Mouse (Mus musculus) midbrain, embryonic 11.5 days (tissue): Measurements from ENCODE around the gene Gipc3. TPM values are rescaled to one million over a fixed set of nuclear protein-coding genes. Genes with fewer than 3 reads are reported as not detected.

Experiments used
- ATAC-seq: fragments of 200-750 bp; cut with Nextera tagmentation; 2 replicates; pipeline ENCODE4 v1.8.0; 2017; ENCODE audit warnings: moderate TSS enrichment, moderate library complexity; ENCODE audit not compliant: low FRiP score
- DNase-seq: peaks from one replicate; pipeline ENCODE4 v3.0.0; 2015; ENCODE audit warnings: low spot score; ENCODE audit errors: missing footprints
- H3K27ac ChIP-seq: fragments of 300-500 bp; sonication (generic); 2 replicates; pipeline ENCODE4 v1.5.1; 2014; ENCODE audit warnings: low read depth, low read length
- H3K27me3 ChIP-seq: fragments of 300-500 bp; sonication (generic); 2 replicates; pipeline ENCODE4 v1.6.1; 2014; ENCODE audit warnings: mild to moderate bottlenecking, low read length, moderate library complexity, mixed read lengths; ENCODE audit not compliant: control insufficient read depth, insufficient read depth
- H3K36me3 ChIP-seq: fragments of 300-500 bp; sonication (generic); 2 replicates; pipeline ENCODE4 v1.6.1; 2014; ENCODE audit warnings: mild to moderate bottlenecking, low read length, moderate library complexity, mixed read lengths; ENCODE audit not compliant: control insufficient read depth, insufficient read depth
- H3K4me1 ChIP-seq: fragments of 300-500 bp; sonication (generic); 2 replicates; pipeline ENCODE4 v1.6.1; 2014; ENCODE audit warnings: low read length; ENCODE audit not compliant: control insufficient read depth, insufficient read depth
- H3K4me2 ChIP-seq: fragments of 300-500 bp; sonication (generic); 2 replicates; pipeline ENCODE4 v1.6.1; 2014; ENCODE audit warnings: mild to moderate bottlenecking, moderate library complexity
- H3K4me3 ChIP-seq: fragments of 300-500 bp; sonication (generic); 2 replicates; pipeline ENCODE4 v1.5.1; 2014; ENCODE audit warnings: low read depth, low read length
- H3K9ac ChIP-seq: fragments of 300-500 bp; sonication (generic); 2 replicates; pipeline ENCODE4 v1.6.1; 2014; ENCODE audit warnings: low read length
- H3K9me3 ChIP-seq: fragments of 300-500 bp; sonication (generic); 2 replicates; pipeline ENCODE4 v1.6.1; 2016; ENCODE audit warnings: low read length; ENCODE audit not compliant: control insufficient read depth
- WGBS: fragments of 180-500 bp; shearing (Covaris S2); extraction: QIAGEN DNeasy Blood & Tissue Kit; methylation state at CpG from one replicate; pipeline ENCODE4 v1.1.7; 2014; 5-methylcytosine and 5-hydroxymethylcytosine counted together
- polyA plus RNA-seq: library from polyadenylated mRNA; unstranded; fragments of >200 nt; fragmentation: Nextera tagmentation; extraction: Ambion mirVana; gene quantifications from 2 replicates; pipeline ENCODE4 v1.2.1, GENCODE M21; 2014

Gipc3 gene
- polyA plus RNA-seq, result 0.04 TPM in 1 of 2 replicates, not detected in the other

DNA sequence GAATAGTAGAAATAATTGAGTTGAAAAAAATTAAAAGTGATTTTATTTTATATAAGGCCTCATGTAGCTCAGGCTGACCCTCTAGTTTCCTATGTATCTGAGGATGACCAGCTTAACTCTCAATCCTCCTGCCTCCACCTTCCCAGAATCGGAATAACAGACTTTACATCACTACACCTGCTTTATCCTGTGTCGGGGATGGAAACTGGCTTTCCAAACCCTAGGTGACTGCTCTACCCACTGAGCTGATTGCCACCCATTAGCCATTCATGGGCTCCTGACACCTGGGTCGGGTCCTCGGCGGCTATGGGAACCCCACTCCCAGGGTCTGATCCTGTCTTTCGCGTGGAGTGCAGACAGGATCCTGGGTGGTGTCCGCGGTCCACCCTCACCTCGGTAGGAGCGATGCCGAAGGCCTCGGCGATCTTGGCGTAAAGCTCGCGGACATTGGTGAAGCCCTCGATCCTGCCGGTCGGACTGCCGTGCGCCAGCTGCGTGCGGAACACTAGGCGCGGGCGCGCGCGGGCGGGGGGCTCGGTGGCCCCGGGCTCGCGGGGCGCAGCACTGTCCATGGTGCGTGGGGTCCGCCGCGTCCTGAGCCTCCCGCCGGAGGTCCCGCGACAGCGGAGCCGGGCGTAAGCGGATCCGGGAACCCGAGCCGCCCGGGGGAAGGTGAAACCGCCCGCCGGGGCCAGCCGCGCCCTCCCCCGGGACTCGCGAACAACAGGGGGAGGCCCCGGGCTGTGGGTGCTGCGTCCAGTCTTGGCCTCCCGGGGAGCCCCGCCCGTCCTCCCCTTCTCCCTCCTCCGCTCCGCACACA is at the start of gene Gipc3:
Gipc3 (minus strand) TSS at position 581 of the 820 bp plus-strand sequence.
- Histone ChIP-seq H3K4me3 (peak within 1 kb of the TSS; percentile 39), H3K4me2 (peak within 1 kb of the TSS; percentile 71), H3K36me3 (no peaks in the 10 kb centered on the region), H3K4me1 (peaks cover 19% of the 10 kb centered on the region), H3K9me3 (no peaks in the 10 kb centered on the region), H3K27me3 (peaks cover 45% of the 10 kb centered on the region), H3K27ac (no peak within 1 kb of the TSS), H3K9ac (peak within 1 kb of the TSS; percentile 52)
- 7% methylated on average over 58 of the region's 67 CpGs for WGBS
- DNase-seq (peak; percentile 92), ATAC-seq (no peak)

DNA sequence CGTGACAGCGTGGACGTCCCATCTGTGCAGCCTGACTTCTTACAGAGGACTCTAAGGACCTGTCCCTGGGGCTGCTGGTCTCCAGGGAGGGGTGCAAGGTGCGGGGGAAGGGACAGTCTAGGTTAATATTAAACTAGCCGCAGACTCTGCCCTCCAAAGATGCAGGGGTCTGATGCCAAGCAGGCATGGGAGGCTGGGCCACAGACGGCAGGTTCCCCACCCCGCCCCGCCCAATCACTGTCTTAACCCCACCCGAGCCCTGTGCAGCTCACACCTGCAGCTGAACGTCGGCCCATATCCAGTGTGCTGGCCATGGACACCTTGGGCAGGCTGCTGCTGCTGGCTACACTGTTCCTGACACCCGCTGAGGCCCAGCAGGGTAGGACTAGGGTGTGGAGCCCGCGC is 49.7 kb upstream of the Gipc3 start, which contains the start of gene Smim24:
Smim24 (plus strand) TSS at position 271 of the 405 bp plus-strand sequence.
- 67% methylated on average over 14 of the region's 14 CpGs for WGBS
- Histone ChIP-seq H3K36me3 (peaks cover 4% of the 10 kb centered on the region), H3K9me3 (no peaks in the 10 kb centered on the region), H3K4me3 (no peak within 1 kb of the TSS), H3K4me1 (peaks cover 16% of the 10 kb centered on the region), H3K27ac (no peak within 1 kb of the TSS), H3K27me3 (no peaks in the 10 kb centered on the region), H3K9ac (peak within 1 kb of the TSS; percentile 43), H3K4me2 (peak within 1 kb of the TSS; percentile 32)
- no peak for ATAC-seq
- no peak for DNase-seq

DNA sequence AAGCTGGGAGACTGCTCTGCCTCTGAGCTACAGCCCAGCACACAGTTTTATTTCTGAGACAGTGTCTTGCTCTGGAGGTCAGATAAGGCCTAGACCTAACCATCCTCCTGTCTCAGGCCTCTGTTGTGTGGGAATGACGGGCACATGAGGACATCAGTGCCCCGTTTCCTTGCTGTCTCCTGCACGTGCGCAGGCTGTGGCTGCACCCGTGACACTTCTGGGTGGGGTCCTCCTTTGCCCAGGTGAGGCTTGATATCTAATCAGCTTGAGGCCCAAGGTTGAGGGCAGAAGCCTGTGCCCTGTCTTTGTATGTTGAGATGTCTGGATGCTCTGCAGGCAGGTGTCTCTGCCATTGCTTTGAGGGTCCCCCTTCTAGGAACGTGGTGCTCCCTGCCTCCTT is 49.2 kb upstream of the Gipc3 start:
- H3K27ac ChIP-seq, result no peak overlapping the region

DNA sequence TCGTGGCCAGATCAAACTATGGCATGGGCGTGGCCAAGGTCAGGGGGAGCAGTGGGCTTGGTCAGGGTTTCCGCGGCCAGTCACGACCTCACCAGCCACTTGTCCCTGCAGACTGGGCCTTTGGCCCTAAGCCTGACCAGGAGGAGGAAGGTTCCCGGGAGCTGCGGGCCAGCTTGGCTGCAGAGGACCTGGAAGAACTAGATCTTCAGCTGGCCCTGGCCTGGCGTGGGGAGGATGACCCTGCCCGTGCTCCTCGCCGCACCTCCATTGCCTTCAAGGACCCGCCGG is 47.6 kb upstream of the Gipc3 start:
- Histone ChIP-seq H3K4me1 (peaks cover 11% of the 10 kb centered on the region), H3K4me2 (no peak overlapping the region), H3K9me3 (no peaks in the 10 kb centered on the region), H3K36me3 (peaks cover 16% of the 10 kb centered on the region), H3K4me3 (no peak overlapping the region), H3K27me3 (no peaks in the 10 kb centered on the region), H3K9ac (no peak overlapping the region), H3K27ac (no peak overlapping the region)
- DNase-seq (no peak), ATAC-seq (no peak)
- WGBS, result 88% methylated on average over 13 of the region's 13 CpGs

More for the DNA sequence above, 49.2 kb upstream of the Gipc3 start:
- no peak overlapping the region for H3K4me2 ChIP-seq
- H3K9ac ChIP-seq, result no peak overlapping the region
- H3K36me3 ChIP-seq, result peaks cover 9% of the 10 kb centered on the region
- no peak for ATAC-seq
- H3K4me1 ChIP-seq, result peaks cover 16% of the 10 kb centered on the region
- WGBS, result 85% methylated on average over 6 of the region's 6 CpGs
- no peak overlapping the region for H3K4me3 ChIP-seq
- no peak for DNase-seq
- no peaks in the 10 kb centered on the region for H3K27me3 ChIP-seq
- no peaks in the 10 kb centered on the region for H3K9me3 ChIP-seq

DNA sequence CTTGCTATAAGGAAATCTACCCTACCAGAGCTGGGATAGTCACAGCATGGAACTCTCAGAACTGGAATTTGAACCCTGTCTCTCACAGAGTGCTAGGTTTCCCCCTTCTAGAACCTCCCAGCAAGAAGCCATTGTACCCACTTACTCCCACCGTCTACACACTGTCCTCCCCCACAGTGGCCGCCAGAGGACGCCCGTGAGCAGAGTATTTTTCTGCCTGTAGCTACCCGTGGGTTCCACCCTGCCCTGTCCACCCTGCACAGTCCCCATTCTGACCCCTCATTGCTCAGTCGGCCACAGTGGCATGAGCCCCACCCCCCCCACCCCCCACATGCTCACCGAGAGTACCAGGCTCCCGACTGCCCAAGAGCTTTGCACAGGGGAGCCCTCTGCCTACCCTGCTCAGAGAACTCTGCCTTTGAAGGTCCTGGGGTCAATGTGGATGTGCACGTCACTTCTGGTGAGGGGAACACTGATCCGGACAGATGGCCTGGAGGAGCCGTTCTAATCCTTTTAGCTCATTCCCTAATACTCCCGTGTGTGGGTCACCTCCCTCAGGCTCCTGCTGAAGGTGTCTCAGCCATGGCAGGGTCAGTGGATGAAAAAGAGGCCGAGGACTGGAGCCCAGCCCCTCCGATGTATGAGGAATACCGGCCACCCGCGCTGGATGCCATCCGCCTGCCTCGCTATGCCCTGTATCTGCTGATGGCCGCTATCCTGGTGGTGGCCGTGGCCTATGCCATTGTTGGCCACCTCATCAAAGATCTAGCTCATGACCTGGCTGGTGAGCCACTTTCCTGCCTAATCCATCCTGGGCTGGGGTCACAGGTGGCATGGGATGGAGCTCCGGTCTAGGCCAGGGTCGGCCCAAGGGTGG is 47.0 kb upstream of the Gipc3 start:
- peaks cover 17% of the 10 kb centered on the region for H3K4me1 ChIP-seq
- DNase-seq (peak; percentile 97), ATAC-seq (peak; percentile 60)
- H3K4me2 ChIP-seq, result no peak overlapping the region
- no peaks in the 10 kb centered on the region for H3K9me3 ChIP-seq
- H3K27ac ChIP-seq, result no peak overlapping the region
- peaks cover 16% of the 10 kb centered on the region for H3K36me3 ChIP-seq
- no peaks in the 10 kb centered on the region for H3K27me3 ChIP-seq
- peak overlapping the region; percentile 28; the same call in 1 of the 2 replicates for H3K9ac ChIP-seq
- 56% methylated on average over 23 of the region's 23 CpGs for WGBS
- no peak overlapping the region for H3K4me3 ChIP-seq

DNA sequence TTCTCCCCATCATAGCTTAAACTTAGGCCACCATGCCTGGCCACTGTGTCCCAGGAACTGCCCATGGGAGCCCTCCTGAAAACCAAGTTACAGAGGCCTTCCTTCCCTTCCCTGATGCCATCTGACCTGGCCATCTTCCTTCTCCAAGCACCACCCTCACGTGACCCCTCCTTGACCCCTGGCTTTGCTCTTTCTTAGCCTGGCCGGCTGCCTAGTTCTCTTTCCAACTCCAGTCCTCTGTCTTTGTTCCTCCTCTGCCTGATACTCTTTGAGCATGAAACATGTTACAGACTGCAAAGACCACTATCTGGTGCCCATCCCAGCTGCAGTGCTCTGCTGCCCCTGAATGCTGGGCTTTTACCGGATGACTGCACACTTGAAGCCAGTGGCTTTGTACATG is 46.3 kb upstream of the Gipc3 start:
- Histone ChIP-seq H3K4me1 (peaks cover 21% of the 10 kb centered on the region), H3K4me2 (no peak overlapping the region), H3K4me3 (no peak overlapping the region), H3K9ac (peak overlapping the region; percentile 28; the same call in 1 of the 2 replicates), H3K36me3 (peaks cover 16% of the 10 kb centered on the region), H3K27me3 (no peaks in the 10 kb centered on the region), H3K9me3 (no peaks in the 10 kb centered on the region), H3K27ac (peak overlapping the region; percentile 25)
- peak; percentile 88 for DNase-seq
- WGBS, result 38% methylated on average over 3 of the region's 3 CpGs
- peak; percentile 2; the same call in 1 of the 2 replicates for ATAC-seq

DNA sequence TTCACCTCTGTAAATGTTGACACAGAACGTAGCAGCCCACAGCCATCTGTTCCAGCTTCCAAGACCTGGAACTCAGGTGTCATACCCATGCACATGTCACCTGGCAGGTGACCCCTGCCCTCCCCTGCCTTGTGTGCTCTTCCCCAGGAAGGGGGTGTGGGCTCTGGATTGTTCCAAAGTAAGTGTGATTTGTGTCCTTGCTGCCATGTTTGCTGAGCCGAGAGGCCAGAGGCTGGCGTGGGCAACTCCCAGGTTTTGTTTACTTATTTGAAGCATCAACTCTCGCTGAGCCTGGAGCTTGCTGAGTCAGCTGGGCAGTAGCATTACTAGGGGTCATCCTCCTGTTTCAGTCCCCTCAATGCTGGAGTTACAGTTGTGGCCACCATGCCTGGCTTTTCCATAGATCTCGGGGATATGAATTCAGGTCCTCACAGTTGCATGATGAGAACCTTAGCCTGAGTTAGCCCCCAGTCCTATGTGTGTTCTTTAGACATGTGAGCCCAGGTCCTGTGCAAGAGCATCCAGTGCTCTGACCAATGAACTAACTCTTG is 45.5 kb upstream of the Gipc3 start, which contains the start of gene Gm48552:
Gm48552 (plus strand) TSS at position 501 of the 551 bp plus-strand sequence.
- H3K9me3 ChIP-seq, result no peaks in the 10 kb centered on the region
- peaks cover 19% of the 10 kb centered on the region for H3K4me1 ChIP-seq
- 88% methylated on average over 5 of the region's 5 CpGs for WGBS
- H3K4me2 ChIP-seq, result no peak within 1 kb of the TSS
- peak within 1 kb of the TSS; percentile 28; the same call in 1 of the 2 replicates for H3K9ac ChIP-seq
- H3K27ac ChIP-seq, result peak within 1 kb of the TSS; percentile 25
- ATAC-seq (no peak), DNase-seq (no peak)
- no peak within 1 kb of the TSS for H3K4me3 ChIP-seq
- H3K27me3 ChIP-seq, result no peaks in the 10 kb centered on the region
- peaks cover 16% of the 10 kb centered on the region for H3K36me3 ChIP-seq

DNA sequence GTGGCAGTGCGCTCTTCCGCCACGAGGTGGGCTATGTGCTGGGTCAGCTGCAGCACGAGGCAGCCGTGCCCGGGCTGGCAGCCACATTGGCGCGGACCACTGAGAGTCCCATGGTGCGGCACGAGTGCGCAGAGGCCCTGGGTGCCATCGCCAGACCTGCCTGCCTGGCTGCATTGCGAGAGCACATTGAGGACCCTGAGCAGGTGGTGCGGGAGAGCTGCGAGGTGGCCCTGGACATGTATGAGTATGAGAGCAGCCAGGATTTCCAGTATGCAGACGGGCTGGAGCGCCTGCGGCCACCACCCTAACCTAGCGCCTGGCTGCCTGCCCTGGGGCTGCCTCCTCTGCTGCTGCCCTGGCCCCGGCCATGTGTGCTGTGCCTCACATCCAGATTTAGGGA is 44.6 kb upstream of the Gipc3 start:
- Histone ChIP-seq H3K27me3 (no peaks in the 10 kb centered on the region), H3K27ac (no peak overlapping the region), H3K9ac (no peak overlapping the region), H3K9me3 (no peaks in the 10 kb centered on the region), H3K36me3 (peaks cover 16% of the 10 kb centered on the region), H3K4me1 (peaks cover 17% of the 10 kb centered on the region), H3K4me2 (no peak overlapping the region), H3K4me3 (no peak overlapping the region)
- no peak for DNase-seq
- ATAC-seq, result no peak
- 97% methylated on average over 20 of the region's 20 CpGs for WGBS
